Mouse (Mus musculus) 3T3-L1 (cell line): ENCODE measurements around the gene Clec4b1.
"Not testable (repeated sequence)": the region's sequence is repeated elsewhere in the genome, so short reads cannot be mapped to it uniquely, and the experiment has no call there.

Experiments used
- DNase-seq: peaks from one replicate; pipeline ENCODE4 v3.0.0-alpha.2; 2015; ENCODE audit warnings: low read depth, low spot score

Clec4b1 gene

GRCm38 (mm10) chr6:123049742-123050372 lies at the start of gene Clec4b1:
Clec4b1 (plus strand) TSS chr6:123049962.
- no peak for DNase-seq

GRCm38 (mm10) chr6:123004696-123005095 lies 45.1 kb upstream of the Clec4b1 start:
- not testable (repeated sequence) for DNase-seq

- DNase-seq = peak; percentile 35
Measured at GRCm38 (mm10) chr6:123005591-123005990, 44.2 kb upstream of the Clec4b1 start.

- DNase-seq = no peak
Measured at GRCm38 (mm10) chr6:123095125-123095843, 45.5 kb downstream of the Clec4b1 start.

GRCm38 (mm10) chr6:123106128-123106527 lies 56.4 kb downstream of the Clec4b1 start, which contains the start of gene Clec4a2:
Clec4a2 (plus strand) TSS chr6:123106428.
- DNase-seq = not testable (repeated sequence)
